Mouse (Mus musculus) ES-E14 (cell line): ENCODE measurements around the gene Sorcs2.

ENCODE experiments used
- ZC3H11A ChIP-seq: IDR thresholded peaks from 2 replicates; pipeline ENCODE4 v1.6.1; 2012; ENCODE audit warnings: low read depth, mild to moderate bottlenecking, inconsistent platforms, low read length, borderline replicate concordance
- ZNF384 ChIP-seq: IDR thresholded peaks from 2 replicates; pipeline ENCODE4 v1.6.1; 2012; ENCODE audit warnings: low read depth, low read length, inconsistent platforms

DNA sequence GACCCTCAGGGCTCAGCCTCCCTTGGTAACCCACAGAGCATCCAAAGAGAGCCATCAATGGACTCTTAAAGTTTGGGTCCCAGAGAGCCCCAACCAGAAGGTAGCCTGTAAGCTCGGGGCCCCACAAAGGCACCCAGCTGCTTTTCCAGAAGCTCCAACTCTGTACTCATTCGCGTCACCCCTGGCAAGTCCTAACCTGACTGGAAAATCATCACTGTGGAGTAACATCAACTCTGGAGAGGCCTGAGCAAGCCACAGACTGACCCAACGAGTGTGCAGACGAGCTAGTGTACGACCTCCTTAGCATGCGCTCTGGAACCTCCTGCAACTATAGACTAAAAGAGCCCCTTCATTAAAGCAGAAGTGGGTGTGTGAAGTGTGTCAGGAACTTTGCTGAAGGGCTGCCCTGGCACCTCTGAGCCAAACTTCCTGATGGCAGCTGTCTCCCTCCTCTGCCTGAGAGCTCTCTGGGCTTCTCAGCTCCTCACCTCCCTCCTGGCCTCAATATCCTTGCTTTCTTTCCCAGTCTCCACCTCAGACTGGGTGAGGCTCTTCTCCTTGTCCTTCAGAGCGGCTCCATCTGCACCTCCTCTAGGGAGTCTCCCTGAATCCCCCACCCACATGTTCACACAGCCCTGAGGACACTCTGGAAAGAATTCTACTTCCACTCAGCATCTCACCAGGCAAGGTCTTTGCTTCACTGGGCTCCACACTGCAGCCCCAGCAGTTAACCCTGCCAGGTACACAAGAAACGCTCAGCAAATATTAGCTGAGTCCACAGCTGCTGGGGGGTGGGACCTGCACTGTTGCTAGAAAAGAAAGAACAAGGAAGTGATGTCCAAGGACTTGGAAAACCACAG is 8.0 kb downstream of the Sorcs2 start:
- TF ChIP-seq ZC3H11A: no peak
- no peak for TF ChIP-seq ZNF384
